Mouse (Mus musculus): ENCODE measurements around the gene Cdhr1.

- no peak for TF ChIP-seq CTCF (IDR thresholded peaks at IDR 0.05; ENCODE audit: low read depth)
- TF ChIP-seq EP300 (optimal IDR thresholded peaks at IDR 0.05): no peak
Measured at GRCm38 (mm10) chr14:37104747-37105146, 6.6 kb upstream of the Cdhr1 start.

Data from stomach, postnatal 0 days (tissue).